23 mouse cellular contexts compared by ENCODE assay signal in the genomic region with DNA sequence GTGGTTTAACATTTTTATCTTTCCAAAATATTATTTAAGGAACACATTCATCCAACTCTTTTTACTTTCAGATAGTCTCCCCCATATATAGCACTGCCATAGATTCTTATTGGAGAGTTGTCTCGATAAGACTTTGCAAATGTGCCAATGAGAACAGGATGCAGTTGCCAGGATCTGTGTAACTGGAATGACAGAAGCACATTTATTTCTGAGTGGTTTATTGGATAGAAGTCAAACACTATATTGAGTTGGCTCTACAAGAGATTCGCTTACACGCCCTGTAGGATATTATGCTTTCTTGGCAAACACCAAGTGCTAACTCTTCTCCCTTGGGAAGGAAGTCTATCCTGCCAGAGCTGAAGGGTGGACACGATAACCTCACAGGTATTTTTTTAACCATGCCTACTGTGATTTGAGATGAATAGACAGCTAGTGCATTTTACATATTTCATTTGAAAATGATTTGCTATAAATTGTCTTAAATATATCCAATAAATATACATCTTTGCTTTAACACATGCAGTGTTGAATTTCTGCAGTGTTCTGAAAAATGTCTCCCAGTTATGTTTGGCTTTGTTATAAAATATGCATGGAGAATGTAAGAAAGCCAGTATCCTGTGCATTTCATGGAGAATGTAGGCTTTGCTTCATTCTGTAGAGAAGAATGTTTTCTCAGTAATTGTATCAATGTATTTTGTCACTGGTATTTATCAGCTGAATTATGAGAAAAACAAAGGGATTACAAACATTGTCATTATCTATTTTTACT.
DNase-seq lines count a peak whose midpoint lies in the region; ATAC-seq and TF ChIP-seq lines count a peak whose summit lies in the region.
"Had no signal": no experiment of that assay in that cellular context is flagged by ENCODE, and none has a peak within 500 bp of the region (broad histone marks: within the 10 kb centered on the region; RNA-seq: fewer than 3 reads in every experiment).

No protein-coding gene starts in this region.

- no peak overlapping the region for H3K9ac ChIP-seq in forebrain, embryonic 15.5 days (replicated peaks)
- no peak overlapping the region for H3K9ac ChIP-seq in forebrain, embryonic 11.5 days (ENCODE audit: low read length)
- no peak overlapping the region for H3K9ac ChIP-seq in limb, embryonic 14.5 days (ENCODE audit: low read depth, low read length, severe bottlenecking)
- H3K9ac ChIP-seq in forebrain, postnatal 0 days: no peak overlapping the region
- H3K9ac ChIP-seq: embryonic facial prominence, embryonic 15.5 days; heart, embryonic 15.5 days; hindbrain, embryonic 15.5 days; limb, embryonic 13.5 days; liver, embryonic 14.5 days had no signal

- DNase-seq in forebrain, embryonic 11.5 days (ENCODE audit: low spot score): no peak
- peak; percentile 49 for DNase-seq in limb, embryonic 14.5 days (ENCODE audit: low spot score)
- DNase-seq in limb, embryonic 10.5 days (ENCODE audit: low spot score): no peak
- DNase-seq in brain, adult 2 months (ENCODE audit: low read depth, low spot score): peak; percentile 62
- DNase-seq in forebrain, postnatal 0 days: peak; percentile 75
- no peak for DNase-seq in embryo, embryonic 9.5 days (ENCODE audit: extremely low spot score)
- no peak for DNase-seq in gastrocnemius, postnatal 10 days
- DNase-seq: B cell, adult 2 months; cerebellum, adult 9-11 months; gastrocnemius, postnatal 36 days; heart, postnatal 4 days; kidney, adult 11 months; layer of hippocampus, postnatal 36 days had no signal

- 64% methylated on average over 4 of the region's 4 CpGs for WGBS in forebrain, embryonic 15.5 days
- 88% methylated on average over 4 of the region's 4 CpGs for WGBS in forebrain, embryonic 11.5 days
- WGBS in limb, embryonic 14.5 days: 67% methylated on average over 4 of the region's 4 CpGs
- whole genome bisulfite sequencing in limb, embryonic 10.5 days: 94% methylated on average over 4 of the region's 4 CpGs
- 50% methylated on average over 4 of the region's 4 CpGs for WGBS in forebrain, postnatal 0 days

- no peaks in the 10 kb centered on the region for H3K36me3 ChIP-seq in forebrain, embryonic 15.5 days
- no peaks in the 10 kb centered on the region for H3K36me3 ChIP-seq in forebrain, embryonic 11.5 days (ENCODE audit: control insufficient read depth, insufficient read depth, low read length)
- no peaks in the 10 kb centered on the region for H3K36me3 ChIP-seq in limb, embryonic 14.5 days (ENCODE audit: control insufficient read depth, insufficient read depth, low read length)
- no peaks in the 10 kb centered on the region for H3K36me3 ChIP-seq in limb, embryonic 10.5 days
- H3K36me3 ChIP-seq in forebrain, postnatal 0 days (ENCODE audit: insufficient read depth): no peaks in the 10 kb centered on the region
- H3K36me3 ChIP-seq: embryonic facial prominence, embryonic 15.5 days; heart, embryonic 15.5 days; hindbrain, embryonic 15.5 days; limb, embryonic 13.5 days had no signal

- H3K4me1 ChIP-seq in forebrain, embryonic 15.5 days: no peaks in the 10 kb centered on the region
- H3K4me1 ChIP-seq in forebrain, embryonic 11.5 days (replicated peaks; ENCODE audit: control insufficient read depth, insufficient read depth, low read length): no peaks in the 10 kb centered on the region
- H3K4me1 ChIP-seq in limb, embryonic 14.5 days (ENCODE audit: control insufficient read depth, insufficient read depth, low read length): no peaks in the 10 kb centered on the region
- H3K4me1 ChIP-seq in limb, embryonic 10.5 days: no peaks in the 10 kb centered on the region
- no peaks in the 10 kb centered on the region for H3K4me1 ChIP-seq in forebrain, postnatal 0 days (ENCODE audit: insufficient read depth)
- H3K4me1 ChIP-seq: heart, embryonic 15.5 days; hindbrain, embryonic 15.5 days had no signal

- TF ChIP-seq CTCF in forebrain, postnatal 0 days (IDR thresholded peaks at IDR 0.05; ENCODE audit: low read depth): no peak

- ATAC-seq in forebrain, embryonic 15.5 days (replicated peaks): peak; percentile 78; the same call in 1 of the 2 replicates
- ATAC-seq in forebrain, embryonic 11.5 days (replicated peaks; ENCODE audit: low FRiP score): no peak
- ATAC-seq in limb, embryonic 14.5 days (ENCODE audit: low FRiP score, low read depth): no peak
- peak; percentile 86 for ATAC-seq in forebrain, postnatal 0 days

- peak overlapping the region; percentile 56; the same call in 1 of the 2 replicates for H3K27ac ChIP-seq in forebrain, embryonic 15.5 days (replicated peaks)
- no peak overlapping the region for H3K27ac ChIP-seq in forebrain, embryonic 11.5 days (ENCODE audit: low read depth, low read length)
- no peak overlapping the region for H3K27ac ChIP-seq in limb, embryonic 14.5 days (replicated peaks; ENCODE audit: low read depth, low read length)
- H3K27ac ChIP-seq in limb, embryonic 10.5 days: no peak overlapping the region
- no peak overlapping the region for H3K27ac ChIP-seq in forebrain, postnatal 0 days (ENCODE audit: low read depth, low read length)
- H3K27ac ChIP-seq: embryonic facial prominence, embryonic 15.5 days; heart, embryonic 15.5 days; hindbrain, embryonic 15.5 days; kidney, postnatal 0 days; limb, embryonic 13.5 days; liver, embryonic 14.5 days; stomach, postnatal 0 days had no signal

- TF ChIP-seq POLR2A in limb, embryonic 14.5 days (IDR thresholded peaks at IDR 0.05; ENCODE audit: borderline replicate concordance, extremely low read depth, insufficient read depth, insufficient read length): no peak

- no peak overlapping the region for H3K4me2 ChIP-seq in forebrain, embryonic 15.5 days (replicated peaks)
- no peak overlapping the region for H3K4me2 ChIP-seq in forebrain, embryonic 11.5 days (ENCODE audit: low read depth, low read length, severe bottlenecking)
- no peak overlapping the region for H3K4me2 ChIP-seq in limb, embryonic 14.5 days (replicated peaks; ENCODE audit: low read depth, low read length, severe bottlenecking)
- no peak overlapping the region for H3K4me2 ChIP-seq in forebrain, postnatal 0 days (ENCODE audit: low read depth)
- H3K4me2 ChIP-seq: embryonic facial prominence, embryonic 15.5 days; heart, embryonic 15.5 days; hindbrain, embryonic 15.5 days; limb, embryonic 13.5 days; midbrain, embryonic 11.5 days had no signal

- no peak overlapping the region for H3K4me3 ChIP-seq in forebrain, embryonic 15.5 days
- no peak overlapping the region for H3K4me3 ChIP-seq in forebrain, embryonic 11.5 days (ENCODE audit: low read depth, low read length)
- no peak overlapping the region for H3K4me3 ChIP-seq in limb, embryonic 14.5 days (replicated peaks; ENCODE audit: low read length)
- no peak overlapping the region for H3K4me3 ChIP-seq in limb, embryonic 10.5 days
- no peak overlapping the region for H3K4me3 ChIP-seq in forebrain, postnatal 0 days (ENCODE audit: low read depth, low read length)
- H3K4me3 ChIP-seq: embryonic facial prominence, embryonic 15.5 days; heart, embryonic 15.5 days; hindbrain, embryonic 15.5 days; limb, embryonic 13.5 days; myocyte had no signal

- H3K9me3 ChIP-seq in forebrain, embryonic 15.5 days: no peaks in the 10 kb centered on the region
- H3K9me3 ChIP-seq in forebrain, embryonic 11.5 days (ENCODE audit: control insufficient read depth, low read length): no peaks in the 10 kb centered on the region
- no peaks in the 10 kb centered on the region for H3K9me3 ChIP-seq in limb, embryonic 14.5 days (ENCODE audit: control insufficient read depth, low read length)
- no peaks in the 10 kb centered on the region for H3K9me3 ChIP-seq in limb, embryonic 10.5 days (replicated peaks)
- H3K9me3 ChIP-seq in forebrain, postnatal 0 days (ENCODE audit: low read length): no peaks in the 10 kb centered on the region
- H3K9me3 ChIP-seq: embryonic facial prominence, embryonic 15.5 days; heart, embryonic 15.5 days; hindbrain, embryonic 15.5 days; limb, embryonic 13.5 days had no signal

- H3K27me3 ChIP-seq in forebrain, embryonic 15.5 days: no peaks in the 10 kb centered on the region
- no peaks in the 10 kb centered on the region for H3K27me3 ChIP-seq in forebrain, embryonic 11.5 days (ENCODE audit: control insufficient read depth, insufficient read depth, low read length)
- H3K27me3 ChIP-seq in limb, embryonic 14.5 days (ENCODE audit: control insufficient read depth, insufficient read depth, low read length): no peaks in the 10 kb centered on the region
- no peaks in the 10 kb centered on the region for H3K27me3 ChIP-seq in limb, embryonic 10.5 days (ENCODE audit: low read depth, poor library complexity, severe bottlenecking)
- H3K27me3 ChIP-seq in forebrain, postnatal 0 days (ENCODE audit: insufficient read depth, low read length): no peaks in the 10 kb centered on the region
- H3K27me3 ChIP-seq: embryonic facial prominence, embryonic 15.5 days; heart, embryonic 15.5 days; hindbrain, embryonic 15.5 days; limb, embryonic 13.5 days had no signal

Comparison
In these comparisons a context has a peak if more than half of its experiments do, and no peak if none do; other contexts are left out.
1. ATAC-seq: peak in forebrain, embryonic 15.5 days (single experiment) and forebrain, postnatal 0 days (single experiment); none in forebrain, embryonic 11.5 days (single experiment) and limb, embryonic 14.5 days (single experiment).
2. DNase-seq: peak in limb, embryonic 14.5 days (single experiment), brain, adult 2 months (single experiment) and forebrain, postnatal 0 days (single experiment); none in forebrain, embryonic 11.5 days (single experiment), limb, embryonic 10.5 days (single experiment), embryo, embryonic 9.5 days (single experiment) and gastrocnemius, postnatal 10 days (single experiment).